Mouse (Mus musculus) cerebellum, postnatal 14 days (tissue): ENCODE measurements around the gene Slc2a3.
A peak's percentile ranks its signal among the peaks of the same experiment; 100 is the strongest.
"Not testable (repeated sequence)": the region's sequence is repeated elsewhere in the genome, so short reads cannot be mapped to it uniquely, and the experiment has no call there.

Experiments
- DNase-seq, 2 experiments: peaks; one replicate each; pipeline ENCODE4 v3.0.0; 2021; ENCODE audit warnings: mixed read lengths in 2 of 2

The Slc2a3 gene

DNA sequence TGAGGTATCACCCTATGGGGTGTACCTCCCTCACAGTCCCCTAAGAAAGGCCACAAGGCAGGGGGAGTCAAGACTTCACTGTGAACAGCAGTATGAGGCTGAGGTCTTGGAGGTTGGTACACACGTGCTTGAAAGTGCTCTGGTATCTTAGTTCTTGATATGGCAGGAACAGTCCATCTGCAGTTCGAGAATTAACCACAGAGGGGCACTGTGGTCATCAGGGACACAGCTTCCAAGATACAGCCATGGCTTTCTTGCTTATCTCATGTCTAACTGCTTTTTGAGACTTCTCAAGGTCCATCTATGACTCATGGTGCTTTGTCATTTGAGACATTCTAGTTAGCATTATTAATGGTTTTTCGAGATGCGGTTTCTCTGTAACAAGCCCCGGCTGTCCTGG, 3.0 kb upstream of the Slc2a3 start:
- peak; percentile 88 to 91 for DNase-seq

DNA sequence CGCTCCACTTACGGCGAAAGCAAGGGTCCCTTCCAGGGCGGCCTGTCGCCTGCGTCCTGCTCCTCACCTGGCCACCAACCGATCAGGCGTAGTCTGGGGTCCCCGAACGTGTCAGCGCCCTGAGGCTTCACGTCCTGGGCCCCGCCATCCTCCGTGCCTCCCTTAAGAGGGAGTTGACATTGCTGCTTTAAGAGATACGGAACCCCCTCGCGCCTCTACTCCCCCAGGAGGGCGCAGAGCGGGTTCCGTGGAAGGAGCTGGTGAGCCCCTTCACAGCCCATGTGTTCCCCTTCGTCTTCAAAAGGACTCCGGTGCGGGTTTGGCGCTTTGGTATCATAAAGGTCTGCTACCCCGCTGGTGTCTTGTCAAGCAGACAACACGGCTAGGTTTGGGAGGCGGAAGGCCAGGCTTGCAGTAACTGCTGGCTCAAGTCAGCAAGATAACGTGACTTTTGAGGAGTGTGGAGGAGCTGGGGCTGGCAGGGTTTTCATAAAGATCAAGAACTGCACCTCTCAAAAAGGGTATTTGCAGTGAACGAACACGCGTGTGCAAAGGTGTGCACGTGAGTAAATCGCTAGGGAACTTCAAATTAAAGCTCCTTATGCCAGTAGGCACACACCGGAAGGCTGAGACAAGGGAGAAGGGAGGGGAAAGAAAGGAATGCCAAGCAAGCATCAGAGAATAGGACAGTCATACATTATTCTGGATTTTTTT, 518 bp upstream of the Slc2a3 start:
- peak; percentile 75 to 77 for DNase-seq

DNA sequence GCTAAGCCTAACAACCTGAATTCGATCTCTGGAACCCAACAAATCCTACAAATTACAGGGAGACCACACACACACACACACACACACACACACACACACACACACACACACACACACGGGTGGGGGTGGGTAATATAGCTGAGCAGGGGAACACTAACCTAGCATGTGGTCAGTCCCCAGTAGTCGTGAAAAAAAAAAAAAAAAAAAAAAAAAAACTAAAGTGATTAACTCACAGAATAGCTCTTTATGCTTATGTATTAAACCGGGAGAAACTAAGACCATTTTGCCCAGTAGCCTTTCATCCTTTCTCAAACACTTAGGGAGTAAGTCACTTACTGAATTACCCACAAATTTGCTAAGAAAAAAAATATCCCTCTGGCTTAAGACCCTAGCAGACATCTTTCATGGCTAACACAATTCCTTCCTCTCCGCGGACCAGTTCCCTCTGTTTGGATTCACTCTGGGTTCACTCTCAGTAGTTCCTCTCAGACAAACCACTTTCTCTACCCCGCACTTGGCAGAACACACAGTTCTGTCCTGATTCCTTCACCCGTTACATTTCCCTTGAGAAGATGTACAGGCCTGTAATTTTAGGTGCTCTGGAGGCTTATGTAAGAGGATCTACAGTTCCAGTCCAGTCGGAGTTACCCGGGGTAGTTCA, 670 bp downstream of the Slc2a3 start:
- DNase-seq = no peak

DNA sequence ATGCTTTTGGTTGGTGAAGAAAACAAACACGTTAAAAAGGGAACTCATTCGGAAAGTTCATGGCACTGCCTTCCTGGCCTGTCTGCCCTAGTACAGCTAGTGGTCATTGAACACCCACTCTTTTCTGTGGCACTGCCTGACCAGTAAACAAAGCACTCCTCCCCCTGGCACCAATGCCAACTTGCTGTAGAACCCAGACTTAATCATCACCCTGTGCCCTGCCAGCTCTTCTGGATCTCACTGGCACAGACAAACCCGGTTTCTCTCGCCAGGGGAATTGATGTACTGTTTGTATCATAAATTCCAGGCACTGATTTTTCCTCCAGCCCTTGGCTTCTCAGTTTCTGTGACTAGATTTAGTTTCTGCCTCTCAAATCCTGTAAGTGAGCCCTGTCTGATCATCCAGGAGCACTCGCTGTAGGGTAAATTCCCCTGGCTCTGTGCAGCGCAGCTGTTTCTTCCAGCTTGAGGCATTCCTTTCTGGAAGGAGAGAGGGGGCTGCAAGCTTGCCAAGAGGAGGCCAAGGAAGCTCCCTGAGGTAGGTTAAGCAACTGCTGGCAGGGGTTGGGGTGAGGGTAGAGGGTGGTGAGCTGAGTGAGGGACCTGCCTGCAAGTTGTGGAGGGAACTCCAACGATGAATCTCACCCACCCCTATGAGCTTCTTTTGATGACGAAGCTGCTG, 6.0 kb downstream of the Slc2a3 start:
- no peak for DNase-seq

DNA sequence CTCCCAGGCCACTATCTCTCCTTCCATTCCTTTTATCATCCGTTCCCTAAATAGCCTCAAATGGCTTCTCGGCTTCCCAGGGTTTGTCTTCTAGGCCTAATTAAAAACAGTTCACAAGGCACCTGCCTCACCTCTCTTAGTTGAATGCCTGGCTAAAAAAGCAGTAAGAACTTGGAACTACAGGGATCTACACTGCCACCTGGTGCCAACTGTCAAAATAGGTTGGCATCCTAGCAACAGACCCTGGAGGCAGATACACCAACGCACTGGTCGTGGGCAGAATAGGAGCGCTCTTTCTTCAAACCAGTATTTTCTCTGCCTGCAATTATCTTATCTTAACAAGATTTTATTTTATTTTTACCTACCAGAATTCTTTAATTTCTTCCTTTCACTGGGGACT, 15.2 kb downstream of the Slc2a3 start:
- DNase-seq = peak; percentile 87 to 90

DNA sequence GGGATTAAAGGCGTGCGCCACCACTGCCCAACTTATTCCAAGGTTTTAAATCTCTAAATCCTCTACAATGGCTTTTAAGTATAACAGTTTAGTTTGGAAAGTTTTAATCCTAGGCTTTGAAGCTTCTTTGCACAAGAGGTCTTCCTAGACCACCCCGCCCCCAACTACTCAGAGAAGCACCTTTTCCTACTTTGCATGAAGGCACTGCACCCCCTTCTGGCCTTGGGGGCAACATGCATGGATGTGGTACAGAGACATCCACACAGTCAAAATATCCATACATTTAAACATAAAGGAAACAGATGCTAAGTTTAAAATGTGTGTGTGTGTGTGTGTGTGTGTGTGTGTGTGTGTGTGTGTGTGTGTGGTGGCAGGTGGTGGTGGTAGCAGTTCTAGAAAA, 16.6 kb downstream of the Slc2a3 start:
- peak; percentile 60 to 72 for DNase-seq

GRCm38 (mm10) chr6:122782164-122782563, 19.3 kb downstream of the Slc2a3 start:
- peak; percentile 35 to 53 for DNase-seq

- no peak for DNase-seq
Measured at GRCm38 (mm10) chr6:122781167-122781566, 20.3 kb downstream of the Slc2a3 start.

- DNase-seq = no peak
Measured at GRCm38 (mm10) chr6:122779916-122780315, 21.5 kb downstream of the Slc2a3 start.

DNA sequence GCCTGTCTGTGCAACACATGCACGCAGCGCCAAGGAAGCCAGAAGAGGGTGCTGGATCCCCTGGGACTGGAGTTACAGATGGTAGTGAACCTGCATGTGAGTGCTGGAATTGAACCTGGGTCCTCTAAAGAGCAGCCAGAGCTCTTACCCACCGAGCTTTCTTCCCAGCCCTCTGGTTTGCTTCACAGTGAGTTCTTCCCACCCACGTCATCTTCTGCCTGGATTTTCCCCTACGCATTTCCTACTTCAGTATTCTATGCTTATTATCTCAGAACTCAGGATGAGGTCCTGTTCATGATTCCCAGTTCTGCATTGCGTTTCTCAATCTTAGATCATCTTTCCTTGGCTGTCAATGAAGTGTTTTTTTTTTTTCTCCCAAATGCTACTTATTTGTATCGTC, 25.4 kb downstream of the Slc2a3 start:
- no peak for DNase-seq

DNA sequence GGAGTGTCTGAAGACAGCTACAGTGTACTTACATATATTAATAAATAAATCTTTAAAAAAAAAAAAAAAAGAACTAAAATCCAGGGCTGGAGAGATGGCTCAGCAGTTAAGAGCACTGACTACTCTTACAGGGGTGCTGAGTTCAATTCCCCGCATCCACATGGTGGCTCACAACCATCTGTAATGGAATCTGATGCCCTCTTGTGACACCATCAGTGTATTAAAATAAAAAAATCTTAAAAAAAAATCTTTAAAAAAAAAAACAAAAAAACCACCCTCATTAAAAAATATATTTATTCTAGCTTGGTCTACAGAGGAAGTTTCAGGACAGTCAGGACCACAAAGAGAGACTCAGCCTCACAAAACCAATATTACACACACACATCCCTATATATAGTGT, 27.1 kb downstream of the Slc2a3 start:
- DNase-seq = no peak

- DNase-seq = no peak
Measured at GRCm38 (mm10) chr6:122772701-122773100, 28.7 kb downstream of the Slc2a3 start.

DNA sequence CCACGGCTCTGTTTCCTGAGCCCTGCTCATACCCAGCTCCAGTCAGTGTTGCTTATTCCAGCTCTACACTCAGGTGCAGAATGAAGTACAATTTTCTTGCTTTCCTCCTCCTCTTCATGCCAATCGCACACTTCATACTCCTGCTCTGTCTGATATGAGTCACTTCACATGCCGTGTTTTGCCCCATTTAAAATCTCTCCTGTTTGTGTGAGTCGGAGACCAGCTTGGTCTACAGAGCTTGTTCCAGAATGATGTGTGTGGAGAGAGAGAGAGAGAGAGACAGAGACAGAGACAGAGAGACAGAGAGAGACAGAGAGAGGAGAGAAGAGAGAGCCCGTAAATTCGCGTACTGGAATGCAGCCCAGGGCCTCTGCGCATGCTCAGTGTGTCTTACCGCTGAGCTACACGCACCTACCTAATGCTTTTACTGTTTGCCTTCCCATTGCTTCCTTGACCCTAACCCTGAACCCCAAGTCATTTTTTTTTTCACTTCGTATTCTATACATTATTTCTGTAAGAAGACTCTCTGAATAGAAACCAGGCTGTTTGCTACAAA, 30.6 kb downstream of the Slc2a3 start:
- peak in 1 of 2 experiments; percentile 32 for DNase-seq

DNA sequence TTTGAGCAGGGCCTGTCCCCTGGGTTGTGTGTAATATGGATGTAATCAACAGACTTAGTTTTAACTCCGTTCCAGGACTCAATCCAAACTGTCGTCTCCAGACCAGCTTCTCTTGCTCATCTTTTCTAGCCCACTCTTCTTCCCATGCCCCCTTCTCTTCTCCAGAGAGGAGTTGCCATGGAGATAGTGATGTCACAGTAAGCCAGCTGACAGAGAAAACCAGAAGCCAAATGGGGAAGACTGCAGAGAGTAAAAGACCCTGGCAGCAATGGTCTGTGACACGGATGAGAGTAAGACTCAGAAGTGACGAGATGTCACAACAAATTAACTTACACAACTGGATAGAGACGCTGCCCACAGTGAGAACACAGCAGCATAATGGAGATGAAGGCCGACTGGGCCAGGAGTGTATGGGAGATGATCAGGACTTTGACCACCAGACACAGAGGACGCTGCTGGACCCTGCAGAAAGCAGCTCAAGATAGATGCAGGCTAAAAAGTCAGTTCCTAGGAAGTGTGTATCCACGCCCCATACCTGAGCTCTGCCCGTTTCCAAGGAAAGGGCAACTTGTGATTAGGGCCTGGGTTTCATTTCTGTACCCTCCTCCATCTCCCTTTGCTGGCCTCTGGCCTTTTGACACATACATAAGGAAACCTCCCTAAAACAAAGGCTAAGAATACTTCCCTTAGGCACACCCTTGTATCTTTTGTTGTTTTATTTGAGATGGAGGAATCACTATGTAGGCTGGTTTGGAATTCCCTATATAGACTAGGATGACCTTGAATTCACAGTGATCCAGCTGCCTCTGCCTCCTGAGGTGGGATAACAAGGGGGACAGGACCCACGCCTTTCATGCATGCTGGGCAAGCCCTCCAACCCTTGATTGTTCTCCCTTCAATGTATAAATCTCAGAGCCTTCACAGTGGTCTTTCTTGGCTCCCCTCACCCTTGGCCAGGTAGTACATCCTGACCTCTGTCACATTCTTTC, 31.4 kb downstream of the Slc2a3 start:
- peak; percentile 49 to 66 for DNase-seq

DNA sequence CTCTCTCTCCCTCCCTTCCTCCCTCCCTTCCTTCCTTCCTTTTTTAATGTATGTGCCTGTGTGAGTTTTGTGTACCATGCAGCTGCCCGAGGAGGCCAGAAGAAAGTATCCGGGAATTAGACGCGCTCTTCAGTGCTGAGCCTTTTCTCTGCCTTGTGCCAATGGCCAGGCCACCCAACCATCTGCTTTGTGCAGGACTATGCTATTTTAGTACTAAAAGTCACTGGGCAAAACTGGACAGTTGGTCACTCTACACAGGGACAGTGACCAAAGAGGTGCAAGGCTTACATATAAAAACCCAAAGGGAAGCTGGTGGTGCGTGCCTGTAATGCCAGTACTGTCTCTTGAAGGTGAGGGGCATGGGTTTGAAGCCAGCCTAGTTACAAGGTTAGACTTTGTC, 33.2 kb downstream of the Slc2a3 start:
- DNase-seq = peak; percentile 44 to 59

DNA sequence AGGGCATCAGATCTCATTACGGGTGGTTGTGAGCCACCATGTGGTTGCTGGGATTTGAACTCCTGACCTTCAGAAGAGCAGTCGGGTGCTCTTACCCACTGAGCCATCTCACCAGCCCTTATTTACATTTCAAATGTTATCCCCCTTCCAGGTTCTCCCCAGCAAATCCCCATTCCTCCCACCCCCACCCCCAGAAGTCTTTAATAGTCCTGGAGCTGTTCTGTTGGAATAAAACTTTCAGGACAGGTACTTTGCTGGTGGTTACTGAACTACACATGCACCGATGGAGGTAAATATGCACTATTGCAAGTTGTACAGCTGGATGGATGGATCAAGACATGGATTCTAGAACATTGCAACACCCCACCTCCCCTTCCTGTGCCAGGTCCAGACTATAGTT, 34.4 kb downstream of the Slc2a3 start:
- DNase-seq = not testable (repeated sequence)

DNA sequence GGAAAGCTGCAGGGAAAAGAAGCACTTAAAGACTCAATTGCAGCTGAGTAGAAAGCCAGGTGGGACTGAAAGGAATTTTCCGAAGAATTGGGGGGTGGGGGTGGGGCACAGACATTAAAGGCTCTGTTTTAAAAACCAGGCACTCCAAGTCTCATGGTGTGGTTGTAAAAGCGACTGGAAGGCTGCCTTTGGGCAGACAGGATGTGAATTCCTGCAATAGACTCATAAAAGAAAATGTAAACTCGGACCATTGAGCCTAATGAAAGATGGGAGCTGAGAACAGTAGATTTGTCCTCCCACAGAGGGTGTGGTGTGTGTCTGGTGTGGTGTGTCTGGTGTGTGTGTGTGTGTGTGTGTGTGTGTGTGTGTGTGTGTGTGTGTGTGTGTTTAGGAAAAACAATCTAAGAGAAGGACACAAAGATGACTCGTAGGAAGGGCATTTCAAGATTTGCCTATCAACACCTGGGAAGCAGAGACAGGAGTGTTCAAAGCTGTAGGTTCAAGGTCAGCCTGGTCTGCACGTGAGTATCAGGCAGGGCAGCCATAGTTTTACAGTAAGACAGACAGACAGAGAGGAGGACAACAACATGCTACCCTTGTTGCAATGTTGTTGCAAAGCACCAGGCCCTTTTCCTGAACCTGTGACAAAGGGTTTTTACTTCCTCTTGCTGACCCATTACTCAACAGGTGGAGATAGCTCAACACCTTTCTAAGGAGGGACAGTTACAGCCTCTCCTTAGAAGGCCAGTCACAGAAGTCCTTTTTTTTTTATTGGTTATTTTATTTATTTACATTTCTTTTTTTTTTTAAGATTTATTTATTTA, 35.1 kb downstream of the Slc2a3 start:
- no peak for DNase-seq

DNA sequence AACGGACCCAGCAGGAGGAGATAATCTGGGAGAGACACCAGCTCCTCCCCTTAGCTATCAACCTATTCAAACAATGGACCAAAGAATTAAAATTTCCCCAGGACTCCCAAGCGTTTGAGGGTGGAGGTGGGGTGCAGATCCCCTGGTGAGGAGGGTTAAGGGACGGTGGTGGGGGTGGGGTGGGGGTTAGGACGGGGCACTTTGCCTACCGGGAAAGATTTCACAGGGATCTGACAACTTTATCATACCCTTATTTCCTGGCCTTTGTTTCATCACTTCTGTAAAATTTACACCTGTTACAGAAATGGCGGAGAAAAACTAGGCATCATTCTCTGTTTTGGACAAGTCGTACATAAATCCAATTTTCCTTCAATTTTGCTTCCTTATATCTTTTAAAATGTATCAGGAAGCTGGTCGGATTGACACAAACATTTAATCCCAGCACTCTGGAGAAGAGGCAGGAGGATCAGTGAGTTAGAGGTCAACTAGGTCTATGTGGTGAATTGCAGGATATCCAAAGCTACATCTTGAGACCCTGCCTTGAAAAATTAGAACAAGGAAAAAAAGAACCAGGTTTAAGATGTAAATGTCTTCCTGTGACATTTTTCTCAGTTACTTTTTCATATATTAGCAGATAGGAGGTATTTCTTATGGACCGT, 36.0 kb downstream of the Slc2a3 start:
- no peak for DNase-seq

- peak; percentile 87 to 93 for DNase-seq
Measured at GRCm38 (mm10) chr6:122764446-122765297, 36.8 kb downstream of the Slc2a3 start.
